Mouse (Mus musculus) gastrocnemius, postnatal 36 days (tissue): ENCODE data around the gene Barhl2. TPM values are rescaled to one million over a fixed set of nuclear protein-coding genes. Genes with fewer than 3 reads are reported as not detected.

ENCODE experiments used
- DNase-seq, 2 experiments: peaks; one replicate each; pipeline ENCODE4 v3.0.0; 2022
- intact Hi-C: fragments of 180-260 bp; cut with DNase I; formaldehyde crosslinking; loops from one replicate; pipeline ENCODE4 v1.15.1; 2025
- total RNA-seq, 2 experiments: library from RNA; stranded (reverse); gene quantifications; 2 replicates each; pipeline ENCODE4 v1.2.3; 2021

Barhl2 gene
- total RNA-seq, 2 experiments from 2014 or later: not detected

- DNase-seq: no peak
- intact Hi-C loops: no loop called here
These were observed 40.8 kb downstream of the Barhl2 start for GRCm38 (mm10) chr5:106417210-106417609.

DNA sequence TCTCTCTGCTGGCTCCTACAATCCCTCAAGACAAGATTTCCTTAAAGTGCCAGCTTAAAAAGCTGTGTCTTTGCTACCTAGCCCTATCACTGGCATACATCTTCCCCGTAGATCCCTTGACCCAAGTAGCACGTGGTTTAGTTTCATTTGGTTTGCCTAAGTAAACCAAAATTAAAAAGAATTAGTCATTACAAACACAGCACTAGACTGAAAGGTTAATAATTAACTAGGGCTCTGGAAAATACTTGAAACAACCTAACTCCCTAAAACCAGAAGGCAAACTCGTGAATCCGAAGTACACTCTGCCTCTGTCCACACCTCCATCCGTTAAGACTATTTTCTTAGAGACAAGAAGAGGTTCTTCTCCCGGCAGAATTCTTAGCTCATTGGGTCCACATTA lies 41.4 kb downstream of the Barhl2 start:
- intact Hi-C loops: no loop called here
- DNase-seq: no peak

DNA sequence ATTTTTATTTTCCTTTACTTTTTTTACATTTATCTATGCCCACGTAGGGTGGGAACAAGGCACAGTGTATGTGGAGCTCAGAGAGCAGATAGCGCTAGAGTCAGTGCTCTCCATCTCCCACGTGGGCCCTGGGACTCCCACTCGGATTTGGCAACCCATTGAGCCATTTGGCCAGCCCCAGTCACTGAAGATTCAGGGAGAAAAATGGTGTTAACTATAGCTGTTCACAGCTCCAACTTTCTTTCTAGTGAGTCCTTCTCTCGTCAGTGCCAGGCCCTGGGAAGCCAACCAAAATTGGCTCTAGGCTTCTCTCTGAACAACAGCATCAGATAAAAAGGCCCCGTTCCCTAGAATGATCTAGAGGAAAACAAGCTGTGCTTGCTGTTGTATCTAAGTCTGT lies 42.2 kb downstream of the Barhl2 start:
- intact Hi-C loops: no loop called here

GRCm38 (mm10) chr5:106402761-106403160 lies 55.2 kb downstream of the Barhl2 start:
- intact Hi-C loops: no loop called here
- DNase-seq: no peak

More for the DNA sequence above, 42.2 kb downstream of the Barhl2 start:
- DNase-seq: no peak

Other genes starting within 250 kb of the Barhl2 start
- gene Gm17304, start 150.9 kb upstream of the Barhl2 start, total RNA-seq: not detected
- 10 to 100 TPM; 37.7 to 44.1 TPM for gene Zfp644, start 239.1 kb upstream of the Barhl2 start, total RNA-seq